Mouse (Mus musculus) heart, embryonic 15.5 days (tissue): ENCODE measurements around the gene Mex3d. TPM values are rescaled to one million over a fixed set of nuclear protein-coding genes. Genes with fewer than 3 reads are reported as not detected.

ENCODE experiments used
- ATAC-seq: fragments of 200-750 bp; cut with Nextera tagmentation; replicated peaks from 2 replicates; pipeline ENCODE4 v1.8.0; 2017; ENCODE audit warnings: low read depth, moderate TSS enrichment; ENCODE audit not compliant: insufficient number of reproducible peaks, insufficient read depth, low FRiP score
- H3K27ac ChIP-seq: fragments of 300-500 bp; sonication (generic); 2 replicates; pipeline ENCODE4 v1.5.1; 2015; ENCODE audit warnings: mild to moderate bottlenecking, inconsistent platforms
- H3K27me3 ChIP-seq: fragments of 300-500 bp; sonication (generic); 2 replicates; pipeline ENCODE4 v1.6.1; 2015; ENCODE audit warnings: inconsistent platforms
- H3K36me3 ChIP-seq: fragments of 300-500 bp; sonication (generic); 2 replicates; pipeline ENCODE4 v1.6.1; 2015; ENCODE audit warnings: mild to moderate bottlenecking, inconsistent platforms
- H3K4me1 ChIP-seq: fragments of 300-500 bp; sonication (generic); replicated peaks from 2 replicates; pipeline ENCODE4 v1.6.1; 2015; ENCODE audit warnings: inconsistent platforms
- H3K4me2 ChIP-seq: fragments of 300-500 bp; sonication (generic); 2 replicates; pipeline ENCODE4 v1.6.1; 2015; ENCODE audit warnings: inconsistent platforms, mild to moderate bottlenecking, moderate library complexity
- H3K4me3 ChIP-seq: fragments of 300-500 bp; sonication (generic); 2 replicates; pipeline ENCODE4 v1.5.1; 2015; ENCODE audit warnings: mild to moderate bottlenecking, inconsistent platforms
- H3K9ac ChIP-seq: fragments of 300-500 bp; sonication (generic); 2 replicates; pipeline ENCODE4 v1.6.1; 2015; ENCODE audit warnings: mild to moderate bottlenecking, inconsistent platforms
- H3K9me3 ChIP-seq: fragments of 300-500 bp; sonication (generic); replicated peaks from 2 replicates; pipeline ENCODE4 v1.6.1; 2016; ENCODE audit warnings: inconsistent platforms
- WGBS: fragments of 180-500 bp; shearing (Covaris S2); methylation state at CpG from one replicate; pipeline ENCODE4 v1.1.7; 2015; ENCODE audit warnings: mixed read lengths; 5-methylcytosine and 5-hydroxymethylcytosine counted together
- polyA plus RNA-seq: library from polyadenylated mRNA; unstranded; fragments of >200 nt; fragmentation: Nextera tagmentation; extraction: Ambion mirVana; gene quantifications from 2 replicates; pipeline ENCODE4 v1.2.1, GENCODE M21; 2015

The Mex3d gene
- polyA plus RNA-seq, 1 experiment from 2014 or later, result 5.2 TPM

GRCm38 (mm10) chr10:80368392-80368791, 19.1 kb downstream of the Mex3d start:
- ATAC-seq, result no peak
- Histone ChIP-seq H3K36me3 (no peaks in the 10 kb centered on the region), H3K4me2 (no peak overlapping the region), H3K4me1 (peaks cover 9% of the 10 kb centered on the region), H3K9me3 (no peaks in the 10 kb centered on the region), H3K9ac (no peak overlapping the region), H3K4me3 (no peak overlapping the region), H3K27me3 (peaks cover 46% of the 10 kb centered on the region), H3K27ac (no peak overlapping the region)
- WGBS, result 83% methylated on average over 6 of the region's 6 CpGs

- H3K27ac ChIP-seq, result no peak overlapping the region
- no peak overlapping the region for H3K4me2 ChIP-seq
- no peak overlapping the region for H3K4me3 ChIP-seq
- H3K9ac ChIP-seq, result no peak overlapping the region
- H3K36me3 ChIP-seq, result no peaks in the 10 kb centered on the region
- H3K9me3 ChIP-seq, result no peaks in the 10 kb centered on the region
- peaks cover 9% of the 10 kb centered on the region for H3K4me1 ChIP-seq
- H3K27me3 ChIP-seq, result peaks cover 47% of the 10 kb centered on the region
- WGBS, result 49% methylated on average over 5 of the region's 5 CpGs
- no peak for ATAC-seq
These were observed 19.5 kb downstream of the Mex3d start for GRCm38 (mm10) chr10:80367954-80368353.

- Histone ChIP-seq H3K4me2 (no peak overlapping the region), H3K4me3 (no peak overlapping the region), H3K27ac (no peak overlapping the region), H3K4me1 (no peaks in the 10 kb centered on the region), H3K36me3 (no peaks in the 10 kb centered on the region), H3K27me3 (peaks cover 45% of the 10 kb centered on the region), H3K9me3 (no peaks in the 10 kb centered on the region), H3K9ac (no peak overlapping the region)
- no peak for ATAC-seq
- 59% methylated on average over 6 of the region's 6 CpGs for WGBS
These were observed 21.7 kb downstream of the Mex3d start for GRCm38 (mm10) chr10:80365736-80366135.

- no peaks in the 10 kb centered on the region for H3K4me1 ChIP-seq
- no peak for ATAC-seq
- no peaks in the 10 kb centered on the region for H3K36me3 ChIP-seq
- 44% methylated on average over 6 of the region's 6 CpGs for WGBS
- no peak overlapping the region for H3K27ac ChIP-seq
- no peak overlapping the region for H3K4me3 ChIP-seq
- H3K4me2 ChIP-seq, result no peak overlapping the region
- no peak overlapping the region for H3K9ac ChIP-seq
- peaks cover 65% of the 10 kb centered on the region for H3K27me3 ChIP-seq
- no peaks in the 10 kb centered on the region for H3K9me3 ChIP-seq
These were observed 23.7 kb downstream of the Mex3d start for GRCm38 (mm10) chr10:80363734-80364133.

GRCm38 (mm10) chr10:80357994-80358639, 29.3 kb downstream of the Mex3d start:
- Histone ChIP-seq H3K27ac (no peak overlapping the region), H3K9ac (no peak overlapping the region), H3K4me2 (peak overlapping the region; percentile 49), H3K4me1 (peaks cover 16% of the 10 kb centered on the region), H3K4me3 (peak overlapping the region; percentile 27), H3K36me3 (no peaks in the 10 kb centered on the region), H3K27me3 (peaks cover 84% of the 10 kb centered on the region), H3K9me3 (no peaks in the 10 kb centered on the region)
- ATAC-seq, result 0 out of 2 replicates have a peak, but pooled peaks have one; percentile 10
- WGBS, result 8% methylated on average over 31 of the region's 31 CpGs

- Histone ChIP-seq H3K9me3 (no peaks in the 10 kb centered on the region), H3K4me2 (no peak overlapping the region), H3K27me3 (peaks cover 88% of the 10 kb centered on the region), H3K4me1 (peaks cover 16% of the 10 kb centered on the region), H3K36me3 (no peaks in the 10 kb centered on the region), H3K27ac (no peak overlapping the region), H3K9ac (no peak overlapping the region), H3K4me3 (no peak overlapping the region)
- 28% methylated on average over 7 of the region's 7 CpGs for WGBS
- no peak for ATAC-seq
These were observed 30.1 kb downstream of the Mex3d start for GRCm38 (mm10) chr10:80357336-80357735.

DNA sequence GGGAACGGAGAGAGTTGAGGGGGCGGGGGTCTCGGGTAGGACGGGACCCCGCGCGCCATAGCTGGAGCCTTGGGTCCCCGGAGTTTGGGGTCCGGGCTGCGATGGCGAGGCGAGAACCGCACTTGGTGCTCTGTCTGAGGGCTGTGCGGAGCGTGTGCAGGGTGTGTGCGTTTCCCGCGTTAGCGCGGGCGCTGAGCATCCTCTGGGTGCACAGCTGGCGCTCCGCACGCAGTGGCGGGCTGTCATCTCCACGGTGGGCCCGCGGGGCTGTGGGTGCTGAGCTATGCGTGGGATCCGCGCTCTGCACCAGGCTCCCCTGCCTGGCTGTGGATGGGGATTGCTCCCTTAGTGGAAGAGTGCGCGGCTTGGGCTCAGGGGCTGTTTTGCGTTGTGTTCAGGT, 30.7 kb downstream of the Mex3d start:
- no peaks in the 10 kb centered on the region for H3K9me3 ChIP-seq
- peaks cover 16% of the 10 kb centered on the region for H3K4me1 ChIP-seq
- peak overlapping the region; percentile 27 for H3K4me3 ChIP-seq
- peak overlapping the region; percentile 58 for H3K4me2 ChIP-seq
- no peak overlapping the region for H3K9ac ChIP-seq
- H3K27ac ChIP-seq, result no peak overlapping the region
- H3K27me3 ChIP-seq, result peaks cover 94% of the 10 kb centered on the region
- 3% methylated on average over 34 of the region's 34 CpGs for WGBS
- no peak for ATAC-seq
- H3K36me3 ChIP-seq, result no peaks in the 10 kb centered on the region

DNA sequence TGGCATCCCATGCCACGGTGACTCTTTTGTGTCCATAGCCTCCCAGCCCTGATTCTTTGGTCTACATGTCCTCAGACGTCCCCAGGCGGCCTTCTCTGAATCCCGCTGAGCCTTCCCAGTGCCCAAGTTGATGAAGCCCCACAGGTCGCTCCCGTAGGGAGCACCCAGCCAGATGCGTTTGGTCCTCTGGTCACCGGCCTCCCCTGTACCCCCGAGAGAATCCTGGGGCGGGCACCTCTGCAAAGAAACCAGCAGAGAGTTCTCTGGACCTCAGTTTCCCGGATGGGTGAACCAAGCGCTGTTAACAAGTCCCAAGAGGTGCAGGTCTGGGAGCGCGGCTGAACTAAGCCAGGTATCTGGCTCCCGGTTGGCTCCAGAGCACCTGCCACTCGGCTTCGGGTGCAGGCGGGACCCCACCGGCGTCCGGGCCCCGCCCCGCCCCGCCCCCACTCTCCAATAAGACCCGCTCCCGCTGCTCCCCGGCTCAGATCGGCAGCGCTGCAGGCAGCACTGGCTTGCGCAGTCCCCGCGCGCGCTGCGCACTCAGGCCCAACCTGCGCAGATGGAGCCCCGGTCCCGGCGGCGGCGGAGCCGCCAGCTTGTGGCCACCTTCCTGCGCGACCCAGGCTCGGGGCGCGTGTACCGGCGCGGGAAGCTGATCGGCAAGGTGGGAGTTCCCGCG, 31.3 kb downstream of the Mex3d start, which contains the start of gene Plk5:
Gene Plk5 (plus strand): TSS at position 459 of the 682 bp plus-strand sequence.
- H3K27me3 ChIP-seq, result peaks cover 99% of the 10 kb centered on the region
- WGBS, result 2% methylated on average over 52 of the region's 53 CpGs

DNA sequence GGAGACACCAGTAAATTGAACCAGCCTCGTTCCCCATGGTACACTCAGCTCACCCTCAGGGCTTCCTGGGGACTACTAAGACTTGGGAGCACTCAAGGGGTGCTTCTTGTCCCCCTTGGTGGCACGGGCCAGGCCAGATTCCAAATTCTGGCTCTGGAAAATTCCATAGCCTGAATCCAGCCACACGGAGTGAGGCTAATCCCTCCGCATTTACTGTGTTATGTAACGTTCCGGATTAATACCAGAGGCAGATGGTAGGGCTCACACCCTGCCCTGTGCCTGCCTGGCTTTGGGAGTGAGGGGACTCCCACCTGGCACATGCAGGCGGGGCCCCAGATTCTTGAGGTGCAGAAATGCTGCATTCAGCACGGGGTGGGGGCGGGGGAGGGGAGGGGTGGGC, 32.0 kb downstream of the Mex3d start:
- H3K9me3 ChIP-seq, result no peaks in the 10 kb centered on the region
- 12% methylated on average over 9 of the region's 9 CpGs for WGBS
- ATAC-seq, result no peak
- no peaks in the 10 kb centered on the region for H3K36me3 ChIP-seq
- no peak overlapping the region for H3K4me2 ChIP-seq
- H3K4me3 ChIP-seq, result no peak overlapping the region
- no peak overlapping the region for H3K9ac ChIP-seq
- H3K27ac ChIP-seq, result no peak overlapping the region
- peaks cover 17% of the 10 kb centered on the region for H3K4me1 ChIP-seq
- peaks cover 99% of the 10 kb centered on the region for H3K27me3 ChIP-seq

More for the DNA sequence above, 31.3 kb downstream of the Mex3d start, which contains the start of gene Plk5:
- H3K4me1 ChIP-seq, result peaks cover 16% of the 10 kb centered on the region
- ATAC-seq, result no peak
- H3K36me3 ChIP-seq, result no peaks in the 10 kb centered on the region
- peak within 1 kb of the TSS; percentile 58 for H3K4me2 ChIP-seq
- H3K9me3 ChIP-seq, result no peaks in the 10 kb centered on the region
- no peak within 1 kb of the TSS for H3K27ac ChIP-seq
- H3K9ac ChIP-seq, result no peak within 1 kb of the TSS
- H3K4me3 ChIP-seq, result peak within 1 kb of the TSS; percentile 27

DNA sequence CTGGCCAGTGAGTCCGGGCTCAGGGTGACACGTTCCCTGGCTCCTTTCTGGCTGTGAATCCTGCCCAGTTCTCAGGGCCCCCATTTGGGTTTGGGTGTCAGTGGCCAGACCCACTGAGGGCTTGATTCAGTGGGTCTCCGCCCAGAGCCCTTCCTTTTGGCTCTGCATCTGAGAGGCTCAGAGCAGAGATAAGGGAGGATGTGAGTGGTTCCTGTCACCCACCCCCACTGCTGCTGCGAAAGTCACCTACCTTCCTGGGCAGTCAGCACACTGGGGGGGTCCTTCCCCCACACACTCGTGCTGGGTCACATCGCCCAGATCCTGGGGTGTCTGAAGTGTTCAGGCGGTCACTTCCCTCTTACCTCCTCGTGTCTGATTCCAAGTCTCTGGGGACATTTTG, 34.7 kb downstream of the Mex3d start:
- Histone ChIP-seq H3K4me2 (no peak overlapping the region), H3K27me3 (peaks cover 98% of the 10 kb centered on the region), H3K4me1 (peaks cover 29% of the 10 kb centered on the region), H3K4me3 (no peak overlapping the region), H3K27ac (no peak overlapping the region), H3K9me3 (no peaks in the 10 kb centered on the region), H3K9ac (no peak overlapping the region), H3K36me3 (no peaks in the 10 kb centered on the region)
- ATAC-seq, result no peak
- 40% methylated on average over 8 of the region's 8 CpGs for WGBS

GRCm38 (mm10) chr10:80351896-80352295, 35.6 kb downstream of the Mex3d start:
- Histone ChIP-seq H3K4me1 (peaks cover 33% of the 10 kb centered on the region), H3K4me3 (no peak overlapping the region), H3K27me3 (peaks cover 98% of the 10 kb centered on the region), H3K4me2 (no peak overlapping the region), H3K36me3 (no peaks in the 10 kb centered on the region), H3K27ac (no peak overlapping the region), H3K9ac (no peak overlapping the region), H3K9me3 (no peaks in the 10 kb centered on the region)
- ATAC-seq, result no peak
- 31% methylated on average over 11 of the region's 11 CpGs for WGBS

GRCm38 (mm10) chr10:80350292-80350691, 37.2 kb downstream of the Mex3d start:
- Histone ChIP-seq H3K4me1 (peaks cover 24% of the 10 kb centered on the region), H3K27me3 (peaks cover 97% of the 10 kb centered on the region), H3K36me3 (no peaks in the 10 kb centered on the region), H3K4me3 (no peak overlapping the region), H3K4me2 (no peak overlapping the region), H3K9ac (no peak overlapping the region), H3K27ac (no peak overlapping the region), H3K9me3 (no peaks in the 10 kb centered on the region)
- 4% methylated on average over 7 of the region's 7 CpGs for WGBS
- peak; percentile 73 for ATAC-seq
